Mouse (Mus musculus) bone marrow, adult 2 months (tissue): ENCODE data around the gene Il20rb.

Experiments
- CTCF ChIP-seq: fragments of 200-500 bp; IDR thresholded peaks from 2 replicates; pipeline ENCODE4 v1.5.1; 2011; ENCODE audit warnings: low read length, control low read depth; ENCODE audit not compliant: control insufficient read depth, insufficient read depth
- POLR2A ChIP-seq: fragments of 200-500 bp; IDR thresholded peaks from 2 replicates; pipeline ENCODE4 v1.6.1; 2011; ENCODE audit warnings: low read depth, mild to moderate bottlenecking, control low read depth, low read length, borderline replicate concordance; ENCODE audit not compliant: control insufficient read depth

DNA sequence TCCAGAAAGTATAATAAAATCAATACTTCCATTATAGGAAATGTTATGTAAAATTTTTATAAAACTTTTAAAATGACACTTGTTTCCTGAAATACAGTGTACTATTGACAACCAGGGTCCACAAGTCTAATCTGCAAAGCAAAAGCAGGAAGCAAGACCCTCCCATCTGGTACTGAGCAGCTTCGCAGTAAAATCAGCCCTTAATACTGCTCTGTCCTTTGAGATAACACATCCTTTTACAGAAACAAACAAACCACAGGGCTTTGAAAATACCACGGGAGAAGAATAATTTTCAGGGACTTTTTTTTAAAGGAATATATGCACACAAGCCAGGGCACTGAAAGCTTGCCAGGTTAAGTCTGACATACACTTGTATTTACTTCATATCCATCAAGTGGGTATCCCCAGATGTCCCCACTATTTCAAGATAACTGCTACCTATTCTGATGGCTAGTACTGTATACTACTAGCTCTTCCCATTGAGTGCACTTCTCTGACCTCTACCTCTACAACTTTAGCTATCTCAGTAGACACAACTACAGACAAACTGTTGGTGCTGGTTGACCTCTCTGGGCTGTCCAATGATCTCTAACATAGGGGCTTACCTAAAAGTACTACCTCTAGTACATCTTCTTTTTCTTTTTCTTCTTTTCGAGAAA lies 46.4 kb upstream of the Il20rb start:
- no peak for TF ChIP-seq POLR2A
- TF ChIP-seq CTCF, result no peak
